Mouse (Mus musculus) C2C12 (cell line): ENCODE data around the gene Rab11fip5.

ENCODE experiments used
- CEBPB ChIP-seq: IDR thresholded peaks from one replicate; pipeline ENCODE4 v1.6.1; 2011; ENCODE audit warnings: low read depth, mild to moderate bottlenecking, control low read depth, moderate library complexity
- CTCF ChIP-seq: IDR thresholded peaks from one replicate; pipeline ENCODE4 v1.5.1; 2011; ENCODE audit not compliant: control insufficient read depth, insufficient read depth, insufficient read length
- MAX ChIP-seq: IDR thresholded peaks from one replicate; pipeline ENCODE4 v1.6.1; 2011; ENCODE audit warnings: mild to moderate bottlenecking, control low read depth
- MYOD1 ChIP-seq: IDR thresholded peaks from one replicate; pipeline ENCODE4 v1.6.1; 2011; ENCODE audit warnings: low read depth; ENCODE audit not compliant: control insufficient read depth, insufficient read length
- USF1 ChIP-seq: IDR thresholded peaks from one replicate; pipeline ENCODE4 v1.6.1; 2011; ENCODE audit warnings: low read depth, mild to moderate bottlenecking, control low read depth, moderate library complexity

- TF ChIP-seq CTCF (no peak), USF1 (no peak), CEBPB (no peak), MAX (no peak), MYOD1 (no peak)
Measured at GRCm38 (mm10) chr6:85295384-85296167, 78.9 kb downstream of the Rab11fip5 start.
